Mouse (Mus musculus) heart, postnatal 0 days (tissue): ENCODE measurements around the gene Defb6.

Experiments
- CTCF ChIP-seq: IDR thresholded peaks from 2 replicates; pipeline ENCODE4 v1.5.1; 2016; ENCODE audit warnings: antibody characterized with exemption, control low read depth, low read depth
- EP300 ChIP-seq: IDR thresholded peaks from 2 replicates; pipeline ENCODE4 v1.6.1; 2016; ENCODE audit warnings: antibody characterized with exemption, low read depth

DNA sequence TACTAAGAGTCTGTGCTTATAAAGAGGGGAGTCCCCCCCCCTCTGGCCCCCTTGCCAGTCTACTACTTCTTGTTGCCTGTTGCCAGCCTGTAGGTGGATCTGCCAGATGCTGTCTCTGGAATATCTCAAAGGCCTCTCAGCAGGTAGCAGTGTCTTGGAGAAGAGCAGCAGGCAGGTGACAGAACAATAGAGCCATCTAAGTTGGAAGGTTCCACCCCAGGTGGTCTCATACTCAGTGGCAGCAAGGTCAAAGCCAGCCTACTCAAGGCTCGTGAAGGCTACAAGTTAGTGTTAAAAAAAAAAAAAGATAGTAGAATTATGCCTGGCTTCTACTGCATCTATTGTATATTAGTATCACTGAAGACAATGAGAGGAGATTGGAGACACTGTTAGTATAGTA, 12.8 kb downstream of the Defb6 start:
- TF ChIP-seq EP300 (no peak), CTCF (no peak)
